Mouse (Mus musculus) midbrain, embryonic 15.5 days (tissue): ENCODE results near the gene Pde10a. TPM values are rescaled to one million over a fixed set of nuclear protein-coding genes. Genes with fewer than 3 reads are reported as not detected.

Experiments
- ATAC-seq: fragments of 200-750 bp; cut with Nextera tagmentation; replicated peaks from 2 replicates; pipeline ENCODE4 v1.8.0; 2017; ENCODE audit warnings: moderate TSS enrichment
- H3K27ac ChIP-seq: fragments of 300-500 bp; sonication (generic); 2 replicates; pipeline ENCODE4 v1.5.1; 2015; ENCODE audit warnings: mild to moderate bottlenecking, inconsistent platforms
- H3K27me3 ChIP-seq: fragments of 300-500 bp; sonication (generic); replicated peaks from 2 replicates; pipeline ENCODE4 v1.6.1; 2015; ENCODE audit warnings: inconsistent platforms
- H3K36me3 ChIP-seq: fragments of 300-500 bp; sonication (generic); replicated peaks from 2 replicates; pipeline ENCODE4 v1.6.1; 2015; ENCODE audit warnings: inconsistent platforms
- H3K4me1 ChIP-seq: fragments of 300-500 bp; sonication (generic); 2 replicates; pipeline ENCODE4 v1.6.1; 2015; ENCODE audit warnings: inconsistent platforms
- H3K4me2 ChIP-seq: fragments of 300-500 bp; sonication (generic); 2 replicates; pipeline ENCODE4 v1.6.1; 2015; ENCODE audit warnings: inconsistent platforms, mild to moderate bottlenecking, moderate library complexity
- H3K4me3 ChIP-seq: fragments of 300-500 bp; sonication (generic); 2 replicates; pipeline ENCODE4 v1.5.1; 2015; ENCODE audit warnings: mild to moderate bottlenecking, inconsistent platforms
- H3K9ac ChIP-seq: fragments of 300-500 bp; sonication (generic); 2 replicates; pipeline ENCODE4 v1.6.1; 2015; ENCODE audit warnings: mild to moderate bottlenecking, inconsistent platforms
- H3K9me3 ChIP-seq: fragments of 300-500 bp; sonication (generic); 2 replicates; pipeline ENCODE4 v1.6.1; 2016; ENCODE audit warnings: inconsistent platforms
- WGBS: fragments of 180-500 bp; shearing (Covaris S2); methylation state at CpG from one replicate; pipeline ENCODE4 v1.1.7; 2015; ENCODE audit warnings: mixed read lengths; 5-methylcytosine and 5-hydroxymethylcytosine counted together
- polyA plus RNA-seq: library from polyadenylated mRNA; unstranded; fragments of >200 nt; fragmentation: Nextera tagmentation; extraction: Ambion mirVana; gene quantifications from 2 replicates; pipeline ENCODE4 v1.2.1, GENCODE M21; 2015

Pde10a gene
- polyA plus RNA-seq, 1 experiment from 2014 or later = 17.3 TPM

- no peak overlapping the region for H3K9ac ChIP-seq
These were observed 86.7 kb downstream of the Pde10a start for GRCm38 (mm10) chr17:8611916-8612315.

DNA sequence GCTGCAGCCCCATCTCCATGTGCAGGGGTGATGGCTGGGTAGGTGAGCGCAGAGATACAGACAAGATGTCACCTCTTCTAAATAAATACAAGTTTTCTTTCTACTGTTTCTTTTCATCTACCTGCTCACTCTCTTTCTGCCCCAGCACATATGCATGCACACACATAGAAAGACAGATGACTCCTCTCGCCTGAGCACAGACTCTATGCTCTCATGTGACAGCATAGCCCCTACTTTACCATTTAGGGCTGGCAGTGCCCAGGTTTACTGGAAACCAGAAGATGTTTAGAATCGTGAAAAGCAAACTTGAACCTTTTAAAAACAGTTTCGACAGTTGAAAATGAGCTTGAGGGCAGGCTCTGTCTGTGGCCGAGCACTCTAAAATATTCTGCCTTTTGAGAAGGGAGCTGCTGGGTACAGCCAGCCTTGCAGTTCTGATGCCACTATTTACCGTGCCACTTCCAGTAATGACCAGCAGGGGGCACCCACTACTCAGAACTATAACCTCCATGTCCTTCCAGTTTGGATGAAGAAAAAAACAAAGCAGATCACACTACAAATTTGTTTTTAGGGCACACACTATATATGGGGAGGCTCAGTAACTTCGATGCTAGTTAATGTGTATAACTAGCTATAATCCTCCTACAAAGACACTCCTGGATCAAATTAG, 88.8 kb downstream of the Pde10a start:
- H3K4me1 ChIP-seq = no peaks in the 10 kb centered on the region
- H3K9ac ChIP-seq = no peak overlapping the region
- ATAC-seq = peak; percentile 62; the same call in 1 of the 2 replicates
- H3K9me3 ChIP-seq = no peaks in the 10 kb centered on the region
- H3K36me3 ChIP-seq = no peaks in the 10 kb centered on the region
- H3K4me3 ChIP-seq = no peak overlapping the region
- WGBS = 34% methylated on average over 7 of the region's 7 CpGs
- no peaks in the 10 kb centered on the region for H3K27me3 ChIP-seq
- no peak overlapping the region for H3K4me2 ChIP-seq
- H3K27ac ChIP-seq = no peak overlapping the region

More at GRCm38 (mm10) chr17:8611916-8612315, 86.7 kb downstream of the Pde10a start:
- Histone ChIP-seq H3K9me3 (no peaks in the 10 kb centered on the region), H3K27ac (no peak overlapping the region), H3K4me1 (no peaks in the 10 kb centered on the region), H3K4me3 (no peak overlapping the region), H3K27me3 (no peaks in the 10 kb centered on the region), H3K4me2 (no peak overlapping the region), H3K36me3 (no peaks in the 10 kb centered on the region)
- 88% methylated on average over 4 of the region's 4 CpGs for WGBS
- no peak for ATAC-seq

DNA sequence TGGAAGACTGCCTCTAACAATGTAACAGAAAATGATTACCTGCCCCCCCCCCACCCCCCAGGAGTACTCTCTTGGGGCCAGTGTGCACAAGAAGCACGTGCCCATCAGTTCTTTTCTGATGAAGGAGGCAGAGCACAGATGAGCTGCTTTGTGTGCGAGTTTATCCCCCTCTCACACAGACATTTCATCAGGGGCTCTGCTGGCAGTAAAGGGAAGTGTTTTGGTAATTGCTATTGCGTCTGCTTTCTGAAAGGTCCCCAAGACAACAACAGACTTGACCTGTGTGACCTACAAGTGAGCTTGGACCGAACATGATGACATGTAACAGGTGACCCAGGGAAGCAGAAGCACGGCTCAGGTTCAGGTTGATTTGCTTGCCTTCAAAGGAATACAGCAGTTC, 95.2 kb downstream of the Pde10a start:
- no peak overlapping the region for H3K9ac ChIP-seq
- H3K9me3 ChIP-seq = no peaks in the 10 kb centered on the region
- no peak overlapping the region for H3K27ac ChIP-seq
- no peak overlapping the region for H3K4me2 ChIP-seq
- ATAC-seq = no peak
- H3K36me3 ChIP-seq = no peaks in the 10 kb centered on the region
- no peaks in the 10 kb centered on the region for H3K27me3 ChIP-seq
- H3K4me3 ChIP-seq = no peak overlapping the region
- H3K4me1 ChIP-seq = peaks cover 4% of the 10 kb centered on the region; the same call in 1 of the 2 replicates
- 51% methylated on average over 5 of the region's 5 CpGs for WGBS

DNA sequence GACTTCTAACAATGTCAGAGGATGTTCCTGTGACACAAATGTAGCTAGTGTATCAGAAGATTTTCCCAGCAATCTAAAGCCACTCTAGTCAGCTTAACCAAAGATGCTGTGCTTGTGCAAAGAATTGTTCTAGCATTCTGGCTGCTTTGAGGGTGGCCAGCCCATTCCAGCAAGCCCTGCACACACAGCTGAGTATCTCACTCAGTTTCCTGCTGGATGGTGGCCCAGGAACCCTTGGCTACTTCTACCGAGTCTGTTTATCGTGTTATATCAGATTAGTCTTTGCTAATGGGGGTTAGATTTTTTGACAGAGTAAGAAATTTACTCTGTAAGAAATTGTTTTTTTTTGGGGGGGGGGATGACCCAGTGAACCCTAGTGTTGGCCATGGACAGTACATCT, 95.9 kb downstream of the Pde10a start:
- H3K4me3 ChIP-seq = no peak overlapping the region
- peaks cover 4% of the 10 kb centered on the region; the same call in 1 of the 2 replicates for H3K4me1 ChIP-seq
- no peaks in the 10 kb centered on the region for H3K9me3 ChIP-seq
- no peak for ATAC-seq
- no peaks in the 10 kb centered on the region for H3K36me3 ChIP-seq
- 72% methylated on average over 2 of the region's 2 CpGs for WGBS
- H3K4me2 ChIP-seq = no peak overlapping the region
- no peak overlapping the region for H3K27ac ChIP-seq
- no peaks in the 10 kb centered on the region for H3K27me3 ChIP-seq
- no peak overlapping the region for H3K9ac ChIP-seq

- ATAC-seq = no peak
- Histone ChIP-seq H3K9ac (no peak overlapping the region), H3K27ac (no peak overlapping the region), H3K36me3 (no peaks in the 10 kb centered on the region), H3K4me3 (no peak overlapping the region), H3K4me1 (peaks cover 4% of the 10 kb centered on the region; the same call in 1 of the 2 replicates), H3K9me3 (no peaks in the 10 kb centered on the region), H3K27me3 (no peaks in the 10 kb centered on the region), H3K4me2 (no peak overlapping the region)
- 52% methylated on average over 6 of the region's 6 CpGs for WGBS
These were observed 96.7 kb downstream of the Pde10a start for GRCm38 (mm10) chr17:8621906-8622305.

- Histone ChIP-seq H3K36me3 (no peaks in the 10 kb centered on the region), H3K9me3 (no peaks in the 10 kb centered on the region), H3K4me2 (no peak overlapping the region), H3K9ac (no peak overlapping the region), H3K27ac (no peak overlapping the region), H3K4me1 (peaks cover 4% of the 10 kb centered on the region; the same call in 1 of the 2 replicates), H3K27me3 (no peaks in the 10 kb centered on the region), H3K4me3 (no peak overlapping the region)
- 47% methylated on average over 8 of the region's 8 CpGs for WGBS
- ATAC-seq = no peak
These were observed 101.2 kb downstream of the Pde10a start for GRCm38 (mm10) chr17:8626421-8626820.

DNA sequence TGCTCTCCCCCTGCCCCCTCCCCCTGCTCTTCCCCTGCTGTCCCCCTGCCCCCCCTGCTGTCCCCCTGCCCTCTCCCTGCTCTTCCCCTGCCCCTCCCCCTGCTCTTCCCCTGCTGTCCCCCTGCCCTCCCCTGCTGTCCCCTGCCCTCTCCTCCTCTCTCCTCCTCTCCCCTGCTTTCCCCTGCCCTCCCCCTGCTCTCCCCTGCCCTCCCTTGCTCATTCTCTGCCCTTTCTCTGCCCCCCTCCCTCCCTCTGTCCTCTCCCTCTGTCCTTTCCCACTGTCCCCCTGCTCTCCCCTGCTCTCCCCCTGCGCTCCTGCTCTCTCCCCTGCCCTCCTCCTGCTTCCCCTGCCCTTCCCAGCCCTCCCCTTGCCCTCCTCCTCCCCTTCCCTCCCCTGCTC, 106.5 kb downstream of the Pde10a start:
- ATAC-seq = no peak
- Histone ChIP-seq H3K4me1 (0 out of 2 replicates have a peak, but pooled peaks cover 4% of the 10 kb centered on the region), H3K27me3 (no peaks in the 10 kb centered on the region), H3K9me3 (no peaks in the 10 kb centered on the region), H3K27ac (no peak overlapping the region), H3K4me2 (no peak overlapping the region), H3K36me3 (no peaks in the 10 kb centered on the region), H3K4me3 (no peak overlapping the region), H3K9ac (no peak overlapping the region)
- 86% methylated on average over 1 of the region's 1 CpGs for WGBS

- no peaks in the 10 kb centered on the region for H3K9me3 ChIP-seq
- no peak for ATAC-seq
- H3K9ac ChIP-seq = no peak overlapping the region
- no peaks in the 10 kb centered on the region for H3K36me3 ChIP-seq
- H3K27ac ChIP-seq = no peak overlapping the region
- 0 out of 2 replicates have a peak, but pooled peaks cover 4% of the 10 kb centered on the region for H3K4me1 ChIP-seq
- H3K27me3 ChIP-seq = no peaks in the 10 kb centered on the region
- no peak overlapping the region for H3K4me2 ChIP-seq
- no peak overlapping the region for H3K4me3 ChIP-seq
- 19% methylated on average over 8 of the region's 8 CpGs for WGBS
These were observed 108.4 kb downstream of the Pde10a start for GRCm38 (mm10) chr17:8633596-8633995.

DNA sequence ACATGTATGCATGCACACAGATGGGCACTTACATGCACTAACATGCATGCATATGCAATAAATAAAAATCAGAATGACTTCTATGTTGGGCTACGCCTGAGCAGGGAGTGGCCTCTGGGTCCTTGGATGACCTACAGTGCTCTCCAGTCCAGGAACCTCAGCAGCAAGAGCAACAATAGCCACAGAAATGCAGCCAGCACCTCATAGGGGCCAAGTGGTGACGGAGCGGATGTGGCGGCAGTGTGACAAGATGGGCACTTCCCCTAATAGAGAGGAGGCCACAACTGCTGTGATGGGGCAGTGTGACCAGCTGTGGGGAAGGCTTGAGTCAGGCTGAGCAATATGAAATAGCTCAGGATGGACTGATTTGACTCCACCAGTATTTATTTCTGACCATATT, 109.3 kb downstream of the Pde10a start:
- H3K9ac ChIP-seq = no peak overlapping the region
- H3K36me3 ChIP-seq = no peaks in the 10 kb centered on the region
- no peak for ATAC-seq
- H3K4me2 ChIP-seq = no peak overlapping the region
- no peaks in the 10 kb centered on the region for H3K9me3 ChIP-seq
- no peaks in the 10 kb centered on the region for H3K27me3 ChIP-seq
- 0 out of 2 replicates have a peak, but pooled peaks cover 4% of the 10 kb centered on the region for H3K4me1 ChIP-seq
- WGBS = 93% methylated on average over 4 of the region's 4 CpGs
- H3K4me3 ChIP-seq = no peak overlapping the region
- H3K27ac ChIP-seq = no peak overlapping the region

GRCm38 (mm10) chr17:8636231-8636630, 111.1 kb downstream of the Pde10a start:
- 67% methylated on average over 3 of the region's 3 CpGs for WGBS
- H3K36me3 ChIP-seq = no peaks in the 10 kb centered on the region
- H3K4me3 ChIP-seq = no peak overlapping the region
- H3K4me1 ChIP-seq = 0 out of 2 replicates have a peak, but pooled peaks cover 4% of the 10 kb centered on the region
- H3K27me3 ChIP-seq = no peaks in the 10 kb centered on the region
- H3K4me2 ChIP-seq = no peak overlapping the region
- no peak for ATAC-seq
- H3K9me3 ChIP-seq = no peaks in the 10 kb centered on the region
- H3K9ac ChIP-seq = no peak overlapping the region
- H3K27ac ChIP-seq = no peak overlapping the region

- Histone ChIP-seq H3K27ac (no peak overlapping the region), H3K4me3 (no peak overlapping the region), H3K27me3 (no peaks in the 10 kb centered on the region), H3K9ac (no peak overlapping the region), H3K4me1 (0 out of 2 replicates have a peak, but pooled peaks cover 4% of the 10 kb centered on the region), H3K36me3 (no peaks in the 10 kb centered on the region), H3K9me3 (no peaks in the 10 kb centered on the region), H3K4me2 (no peak overlapping the region)
- WGBS = 78% methylated on average over 11 of the region's 11 CpGs
- no peak for ATAC-seq
These were observed 111.5 kb downstream of the Pde10a start for GRCm38 (mm10) chr17:8636691-8637090.

DNA sequence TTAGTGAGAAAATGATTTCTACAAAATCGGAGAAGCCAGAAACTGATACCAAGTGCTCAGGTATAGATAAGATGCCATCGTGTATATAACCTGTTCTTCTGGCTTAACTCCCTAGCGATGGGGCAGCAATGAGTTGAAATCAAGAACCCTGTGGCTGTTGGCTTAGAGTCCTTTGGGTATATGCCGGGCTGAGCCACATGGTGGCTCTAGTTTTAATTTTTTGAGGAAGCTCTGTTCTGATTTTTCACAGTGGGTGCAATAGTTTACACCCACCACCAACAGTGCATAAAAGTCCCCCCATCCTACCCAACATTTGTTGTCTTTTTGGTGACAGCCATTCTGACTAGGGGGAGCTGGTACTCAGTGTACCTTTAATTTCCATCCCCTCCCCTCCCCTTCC, 112.0 kb downstream of the Pde10a start:
- 0 out of 2 replicates have a peak, but pooled peaks cover 4% of the 10 kb centered on the region for H3K4me1 ChIP-seq
- no peaks in the 10 kb centered on the region for H3K9me3 ChIP-seq
- no peak overlapping the region for H3K4me2 ChIP-seq
- no peak overlapping the region for H3K4me3 ChIP-seq
- ATAC-seq = no peak
- no peak overlapping the region for H3K27ac ChIP-seq
- H3K9ac ChIP-seq = no peak overlapping the region
- H3K27me3 ChIP-seq = no peaks in the 10 kb centered on the region
- 69% methylated on average over 4 of the region's 4 CpGs for WGBS
- H3K36me3 ChIP-seq = no peaks in the 10 kb centered on the region
